Mouse (Mus musculus) hindbrain, postnatal 0 days (tissue): Measurements from ENCODE around the gene Kcnh5. TPM values are rescaled to one million over a fixed set of nuclear protein-coding genes. Genes with fewer than 3 reads are reported as not detected.

Experiments used
- ATAC-seq: fragments of 200-750 bp; cut with Nextera tagmentation; 2 replicates; pipeline ENCODE4 v1.8.0; 2017; ENCODE audit warnings: mild to moderate bottlenecking, moderate TSS enrichment, moderate library complexity
- DNase-seq: peaks from one replicate; pipeline ENCODE4 v3.0.0-alpha.2; 2015; ENCODE audit warnings: low spot score
- H3K27ac ChIP-seq: fragments of 300-500 bp; sonication (generic); 2 replicates; pipeline ENCODE4 v1.5.1; 2014; ENCODE audit warnings: mild to moderate bottlenecking
- H3K27me3 ChIP-seq: fragments of 300-500 bp; sonication (generic); 2 replicates; pipeline ENCODE4 v1.6.1; 2014; ENCODE audit warnings: low read length, mixed read lengths; ENCODE audit not compliant: insufficient read depth
- H3K36me3 ChIP-seq: fragments of 300-500 bp; sonication (generic); 2 replicates; pipeline ENCODE4 v1.6.1; 2014; ENCODE audit warnings: low read length, mixed read lengths; ENCODE audit not compliant: insufficient read depth
- H3K4me1 ChIP-seq: fragments of 300-500 bp; sonication (generic); 2 replicates; pipeline ENCODE4 v1.6.1; 2014; ENCODE audit warnings: antibody characterized with exemption, low read length, mixed read lengths; ENCODE audit not compliant: insufficient read depth
- H3K4me2 ChIP-seq: fragments of 300-500 bp; sonication (generic); 2 replicates; pipeline ENCODE4 v1.6.1; 2014; ENCODE audit warnings: low read depth, mild to moderate bottlenecking, low read length, moderate library complexity, mixed read lengths
- H3K4me3 ChIP-seq: fragments of 300-500 bp; sonication (generic); 2 replicates; pipeline ENCODE4 v1.5.1; 2014; ENCODE audit warnings: low read length
- H3K9ac ChIP-seq: fragments of 300-500 bp; sonication (generic); replicated peaks from 2 replicates; pipeline ENCODE4 v1.6.1; 2014; ENCODE audit warnings: mild to moderate bottlenecking, low read length, moderate library complexity, mixed read lengths
- H3K9me3 ChIP-seq: fragments of 300-500 bp; sonication (generic); 2 replicates; pipeline ENCODE4 v1.6.1; 2016; ENCODE audit warnings: low read length, mixed read lengths
- CTCF ChIP-seq: IDR thresholded peaks from 2 replicates; pipeline ENCODE4 v1.5.1; 2016; ENCODE audit warnings: antibody characterized with exemption, control low read depth, low read depth
- WGBS: fragments of 180-500 bp; shearing (Covaris S2); extraction: QIAGEN DNeasy Blood & Tissue Kit; methylation state at CpG from one replicate; pipeline ENCODE4 v1.1.7; 2014; 5-methylcytosine and 5-hydroxymethylcytosine counted together
- polyA plus RNA-seq: library from polyadenylated mRNA; unstranded; fragments of >200 nt; fragmentation: Nextera tagmentation; extraction: Ambion mirVana; gene quantifications from 2 replicates; pipeline ENCODE4 v1.2.1, GENCODE M21; 2015
- total RNA-seq: library from RNA; depleted of rRNA; stranded (reverse); fragments of >200 nt; gene quantifications from 2 replicates; pipeline ENCODE4 v1.2.3, GENCODE M21; 2014; rRNA removed

The Kcnh5 gene
- total and polyA plus RNA-seq, 2 experiments from 2014 or later, result 3.1 to 7.4 TPM

- H3K27me3 ChIP-seq, result no peaks in the 10 kb centered on the region
- H3K4me2 ChIP-seq, result no peak overlapping the region
- H3K9me3 ChIP-seq, result no peaks in the 10 kb centered on the region
- H3K4me1 ChIP-seq, result no peaks in the 10 kb centered on the region
- TF ChIP-seq CTCF, result no peak
- no peak overlapping the region for H3K27ac ChIP-seq
- H3K4me3 ChIP-seq, result no peak overlapping the region
- DNase-seq (peak; percentile 45), ATAC-seq (no peak)
- H3K9ac ChIP-seq, result no peak overlapping the region
- H3K36me3 ChIP-seq, result no peaks in the 10 kb centered on the region
- WGBS, result 12% methylated on average over 2 of the region's 2 CpGs
Observed at GRCm38 (mm10) chr12:74850323-74850722, 326.8 kb downstream of the Kcnh5 start.

DNA sequence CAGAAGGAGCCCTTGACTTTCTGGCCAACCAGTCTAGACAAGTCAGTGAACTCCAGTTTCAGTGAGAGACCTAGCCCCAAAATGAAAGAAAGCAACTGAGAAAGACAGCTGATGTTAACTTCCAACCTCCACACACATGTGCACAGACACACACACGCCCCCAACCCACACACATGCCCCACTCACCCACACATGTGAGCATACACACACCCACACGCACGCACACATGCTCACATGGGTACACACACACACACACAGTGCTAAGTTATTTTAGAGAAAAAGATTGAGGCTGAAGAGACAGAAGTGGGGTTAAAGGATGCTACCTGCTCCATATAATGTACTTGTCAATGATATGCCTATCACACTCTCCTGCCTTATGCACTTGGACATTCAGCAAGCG lies 327.2 kb downstream of the Kcnh5 start:
- ATAC-seq (no peak), DNase-seq (no peak)
- Histone ChIP-seq H3K9ac (no peak overlapping the region), H3K9me3 (no peaks in the 10 kb centered on the region), H3K27me3 (no peaks in the 10 kb centered on the region), H3K4me2 (no peak overlapping the region), H3K4me1 (no peaks in the 10 kb centered on the region), H3K4me3 (no peak overlapping the region), H3K27ac (no peak overlapping the region), H3K36me3 (no peaks in the 10 kb centered on the region)
- TF ChIP-seq CTCF, result no peak
- WGBS, result 73% methylated on average over 4 of the region's 4 CpGs

GRCm38 (mm10) chr12:74848611-74849347 lies 328.4 kb downstream of the Kcnh5 start:
- Histone ChIP-seq H3K4me3 (peak overlapping the region; percentile 9; the same call in 1 of the 2 replicates), H3K36me3 (no peaks in the 10 kb centered on the region), H3K9me3 (no peaks in the 10 kb centered on the region), H3K27me3 (no peaks in the 10 kb centered on the region), H3K4me1 (no peaks in the 10 kb centered on the region), H3K9ac (no peak overlapping the region), H3K27ac (no peak overlapping the region), H3K4me2 (peak overlapping the region; percentile 42)
- TF ChIP-seq CTCF, result no peak
- ATAC-seq (0 out of 2 replicates have a peak, but pooled peaks have one; percentile 32), DNase-seq (peak; percentile 65)
- 43% methylated on average over 12 of the region's 12 CpGs for WGBS

Other genes starting within 250 kb of the Kcnh5 start
- 27.2 and 37.6 TPM in 2 replicates for gene Rhoj, start 131.0 kb upstream of the Kcnh5 start, total RNA-seq
- 16.5 and 18.9 TPM in 2 replicates for gene Rhoj, start 131.0 kb upstream of the Kcnh5 start, polyA plus RNA-seq
- not detected in 2 replicates for gene Gphb5, start 239.4 kb upstream of the Kcnh5 start, total RNA-seq
- gene Gphb5, start 239.4 kb upstream of the Kcnh5 start, polyA plus RNA-seq, result not detected in 2 replicates